Mouse (Mus musculus) layer of hippocampus, adult 18-20 months (tissue): ENCODE data around the gene Arglu1. TPM values are rescaled to one million over a fixed set of nuclear protein-coding genes. Genes with fewer than 3 reads are reported as not detected.

ENCODE experiments used
- DNase-seq, 2 experiments: peaks; one replicate each; pipeline ENCODE4 v3.0.0; 2022; ENCODE audit warnings: low spot score in 2 of 2
- total RNA-seq, 2 experiments: library from RNA; stranded (reverse); gene quantifications; 2 replicates each; pipeline ENCODE4 v1.2.3; 2021

Gene Arglu1
- total RNA-seq, 2 experiments from 2014 or later: 91.4 to 101 TPM

DNA sequence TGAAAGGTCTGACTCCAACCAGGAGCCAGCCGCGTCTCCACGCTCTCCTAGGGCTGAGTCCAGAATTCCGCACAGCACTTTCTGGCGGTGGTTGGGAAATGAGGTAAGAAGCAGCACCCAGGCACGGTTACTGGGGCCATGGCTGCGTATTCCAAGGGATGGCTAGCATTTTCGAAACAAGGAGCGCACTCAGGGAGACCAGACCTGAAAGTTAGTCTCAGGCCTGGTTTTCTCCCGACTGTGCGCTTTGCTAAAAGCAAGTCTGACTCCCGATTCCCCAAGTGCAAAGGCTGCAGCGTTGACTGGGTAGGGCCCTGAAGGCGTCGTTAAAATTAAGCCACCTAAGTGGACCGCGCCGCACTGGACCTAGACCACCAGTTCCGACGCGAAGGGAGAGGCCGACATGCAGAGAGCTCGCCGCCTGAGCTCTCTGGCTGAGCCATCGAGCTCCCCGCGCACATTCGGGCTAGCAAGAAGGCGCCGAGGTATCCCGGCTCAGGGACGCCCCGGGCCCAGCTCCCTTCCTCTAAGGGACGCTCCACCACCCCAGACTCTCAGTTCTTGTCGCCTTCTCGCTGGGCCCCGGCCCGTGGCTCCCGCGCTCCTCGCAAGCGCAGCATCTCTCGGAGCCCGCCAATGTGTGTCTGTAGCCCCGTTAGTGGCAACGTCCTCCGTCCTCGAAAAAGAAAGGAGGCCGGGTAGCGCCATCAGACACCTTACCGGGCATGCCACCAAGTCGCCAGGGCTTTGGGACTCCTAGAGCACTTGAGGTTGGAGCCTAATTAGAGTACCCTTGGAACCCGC lies 30.6 kb downstream of the Arglu1 start:
- peak in 1 of 2 experiments; percentile 35 for DNase-seq

DNA sequence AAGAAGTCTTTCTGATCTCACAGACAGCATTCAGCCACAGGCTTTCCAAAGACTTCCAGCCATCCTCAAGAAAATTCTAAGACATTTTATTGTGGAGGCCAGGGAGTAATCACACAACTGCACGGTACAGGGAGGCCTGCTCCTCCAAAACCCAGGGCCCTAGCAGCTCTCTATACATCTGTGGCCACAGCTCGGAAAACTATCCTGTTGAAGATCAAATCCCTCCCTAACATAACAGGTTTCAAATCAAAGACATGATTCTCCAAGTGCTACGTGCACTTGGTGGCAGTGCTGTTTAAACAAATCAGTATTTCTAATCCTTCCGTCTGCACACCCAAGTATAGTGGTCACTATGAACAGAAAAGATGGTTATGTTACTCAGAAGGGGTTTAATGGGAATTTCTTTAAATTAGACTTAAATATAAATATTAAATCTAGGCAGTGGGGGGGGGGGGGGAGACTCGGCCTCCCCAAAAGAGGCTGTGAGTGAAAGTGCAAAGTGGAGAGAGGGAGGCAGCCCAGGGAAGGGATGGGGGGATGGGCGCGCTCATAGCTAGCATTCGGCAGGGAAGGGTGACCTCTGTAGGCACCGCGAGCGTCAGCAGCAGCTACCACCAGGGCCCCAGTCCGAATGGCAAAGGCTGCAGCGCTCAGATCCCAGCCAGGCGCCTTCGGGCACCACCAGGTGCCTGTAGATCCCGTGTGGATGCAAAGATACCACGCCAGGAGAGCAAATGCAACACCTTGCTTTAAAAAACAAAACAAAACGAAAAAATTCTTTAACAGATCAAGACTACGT lies 31.7 kb downstream of the Arglu1 start:
- DNase-seq: peak; percentile 72 to 89

DNA sequence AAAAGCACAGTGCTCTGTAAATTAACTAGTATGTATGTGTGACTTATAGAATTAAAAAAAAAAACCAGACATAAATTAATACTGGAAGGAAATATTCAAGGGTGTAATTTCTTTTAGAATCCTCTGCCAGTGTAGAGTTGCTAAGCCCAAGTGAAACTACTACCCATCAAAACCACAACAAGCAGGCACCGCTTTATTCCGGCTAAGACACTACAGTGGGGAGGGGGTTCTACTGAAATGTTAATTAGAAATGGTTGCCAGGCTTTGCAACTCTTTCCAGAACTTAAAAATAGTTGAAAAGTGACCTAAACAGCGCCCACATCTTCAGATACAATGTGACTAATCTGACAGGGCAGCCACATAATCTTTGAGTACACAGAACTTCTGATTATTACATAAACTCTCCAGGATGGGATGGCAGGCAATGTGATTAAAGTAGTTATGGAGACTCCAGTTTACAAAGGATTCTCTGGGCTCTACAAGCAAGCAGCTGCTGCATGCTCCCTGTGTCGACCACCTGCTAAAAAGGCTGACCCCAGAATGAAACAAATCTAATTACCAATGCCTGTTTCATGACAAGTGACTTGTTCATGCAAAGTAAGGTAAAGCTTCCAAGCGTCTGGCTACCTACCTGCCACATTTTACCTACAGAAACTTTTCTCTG lies 32.5 kb downstream of the Arglu1 start:
- no peak for DNase-seq

DNA sequence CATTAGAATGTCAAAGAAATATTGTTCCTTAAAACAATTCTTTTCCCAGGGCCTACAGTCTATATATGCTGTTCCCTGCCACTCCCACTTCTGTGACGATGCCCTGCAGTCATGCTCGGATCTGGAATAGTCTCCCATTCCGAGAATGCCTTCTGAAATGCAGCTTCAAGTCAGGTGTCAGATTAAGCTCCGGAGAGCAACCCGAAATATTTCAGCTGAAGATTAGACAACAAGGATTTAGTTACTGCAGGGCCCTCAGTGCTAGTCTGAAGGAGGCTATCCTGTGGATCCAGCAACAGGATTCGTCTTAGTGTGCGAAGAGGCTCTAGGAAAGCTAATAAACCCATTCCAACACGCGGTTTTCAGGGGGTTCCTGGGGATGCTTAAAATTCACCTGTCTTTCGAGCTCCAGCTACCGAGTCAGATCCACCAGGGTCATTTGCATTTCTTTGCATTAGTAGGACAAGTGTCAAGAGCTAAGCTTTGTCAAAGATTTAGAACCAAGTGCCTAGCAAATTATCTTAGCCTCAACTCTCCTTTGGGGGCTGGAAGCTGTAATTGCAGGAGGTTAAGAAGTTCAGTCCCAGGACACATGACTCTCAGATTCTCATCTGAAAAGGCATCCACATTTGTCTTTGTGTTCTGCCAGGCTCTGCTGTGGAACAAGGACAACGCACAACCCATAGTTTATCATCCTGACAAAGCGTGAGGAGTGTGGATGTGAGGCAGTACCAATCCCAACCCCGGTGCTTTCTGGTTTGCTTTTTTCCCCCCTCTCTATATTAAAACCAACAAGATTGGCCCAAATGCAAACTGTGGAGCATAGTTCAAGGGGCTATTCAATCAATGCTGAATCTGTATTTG lies 33.5 kb downstream of the Arglu1 start:
- DNase-seq: no peak

DNA sequence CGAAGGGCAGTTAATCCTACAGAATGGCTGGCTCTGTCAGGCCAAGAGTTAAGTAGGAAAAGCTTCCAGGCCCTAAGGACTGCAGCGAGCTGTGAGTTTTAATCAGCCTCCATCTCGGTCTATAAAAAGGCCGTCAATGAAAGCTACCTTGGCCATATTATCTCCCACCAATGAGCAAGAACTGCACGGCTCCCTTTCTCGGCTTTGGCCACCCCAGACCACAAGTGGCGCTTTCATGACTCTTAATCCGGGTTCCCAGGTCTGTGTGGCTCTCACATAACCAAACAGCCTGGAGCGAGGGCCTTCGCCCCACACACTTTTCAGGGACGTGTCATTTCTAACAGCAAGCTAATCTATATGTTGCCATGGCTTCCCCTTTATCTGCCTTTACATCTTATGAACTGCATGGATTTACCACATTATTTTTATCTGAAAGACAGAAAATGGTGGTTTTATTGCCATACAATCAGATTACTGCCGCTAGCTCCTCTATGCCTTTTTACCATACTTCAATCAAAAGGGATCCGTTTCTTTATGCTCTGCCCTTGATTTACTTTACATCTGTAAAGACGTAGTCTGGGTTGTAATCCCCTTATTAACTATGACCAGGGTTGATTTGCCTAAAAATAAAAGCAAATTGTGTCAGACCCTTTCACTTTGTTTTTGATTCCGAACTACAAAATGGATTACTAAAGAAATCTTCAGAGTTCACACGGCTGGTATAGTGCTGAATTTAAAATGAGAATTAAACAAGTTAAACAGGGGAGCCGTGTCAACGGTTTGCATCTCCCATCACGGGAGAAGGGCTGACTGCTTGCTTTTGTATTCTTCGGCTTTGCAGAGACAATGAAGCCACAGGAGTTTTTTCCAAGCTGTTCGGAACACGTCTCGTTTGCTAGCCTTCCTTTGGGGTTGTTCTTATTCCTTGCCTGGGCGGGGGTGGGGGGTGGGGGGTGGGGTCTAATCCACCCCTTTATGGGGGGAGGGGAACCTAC lies 34.7 kb downstream of the Arglu1 start:
- no peak for DNase-seq

DNA sequence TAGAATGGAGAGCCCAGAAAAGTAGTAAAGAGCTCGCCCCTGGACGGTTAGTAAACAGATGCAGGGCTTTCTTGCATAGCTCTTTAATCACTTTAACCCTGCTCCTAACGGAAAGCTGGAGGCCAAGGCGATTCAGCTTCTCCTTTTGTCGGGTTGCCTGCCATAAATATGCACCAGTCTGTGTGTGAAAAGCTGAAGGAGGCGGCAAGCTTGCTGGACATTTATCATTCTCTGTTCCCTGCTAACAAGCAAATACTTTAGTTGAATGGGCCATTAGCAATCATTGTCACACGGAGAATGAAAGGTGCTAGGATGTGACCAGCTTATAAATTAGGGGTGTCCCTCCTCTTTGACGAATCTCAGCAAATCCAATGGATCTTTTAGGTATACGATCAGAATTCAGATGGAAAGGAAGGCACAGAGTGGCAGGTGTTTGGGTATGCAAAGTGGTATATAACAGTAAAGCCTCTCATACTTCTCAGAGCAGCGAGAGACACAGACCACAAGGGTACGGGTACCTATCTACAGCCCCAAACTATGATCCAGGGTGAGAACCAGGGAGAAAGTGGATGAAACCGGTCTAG lies 36.3 kb downstream of the Arglu1 start:
- no peak for DNase-seq

DNA sequence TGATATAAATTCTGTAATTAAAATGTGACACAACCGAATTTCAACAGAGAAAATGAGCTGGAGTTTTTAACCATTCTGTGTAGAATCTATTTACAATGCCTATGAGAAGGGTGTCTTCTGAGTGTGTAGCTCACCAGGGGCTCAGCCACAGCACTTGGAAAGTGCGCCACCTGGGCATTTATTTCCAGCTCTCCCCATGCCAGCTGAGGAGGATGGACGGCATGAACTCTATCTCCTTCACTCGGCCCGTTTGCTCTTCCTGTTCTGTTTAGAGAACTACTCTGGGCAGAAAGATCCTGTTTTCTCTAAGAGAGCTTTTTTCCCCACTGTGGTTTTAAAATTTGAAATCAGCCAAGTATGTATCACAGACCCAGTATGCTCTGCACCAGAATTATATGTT lies 37.0 kb downstream of the Arglu1 start:
- DNase-seq: no peak

DNA sequence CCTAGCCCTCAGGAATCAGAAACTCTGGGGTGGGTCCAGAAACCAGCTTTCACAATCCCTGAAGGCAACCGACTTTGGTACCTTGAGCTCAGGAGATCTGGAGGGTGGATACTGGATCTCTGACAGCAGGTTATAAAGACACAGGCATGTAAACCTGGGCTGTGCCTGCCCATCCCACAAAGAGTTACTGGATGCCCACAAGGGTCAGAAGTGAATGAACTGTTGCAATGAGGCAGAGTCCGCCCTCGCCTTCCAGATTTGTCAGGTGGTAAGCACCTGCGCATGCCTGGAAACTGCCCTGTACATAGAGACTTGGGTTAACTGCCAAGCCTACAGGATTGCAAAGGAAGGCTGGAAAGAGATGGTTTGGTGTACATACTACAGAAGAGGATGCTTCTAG lies 37.9 kb downstream of the Arglu1 start:
- DNase-seq: no peak

DNA sequence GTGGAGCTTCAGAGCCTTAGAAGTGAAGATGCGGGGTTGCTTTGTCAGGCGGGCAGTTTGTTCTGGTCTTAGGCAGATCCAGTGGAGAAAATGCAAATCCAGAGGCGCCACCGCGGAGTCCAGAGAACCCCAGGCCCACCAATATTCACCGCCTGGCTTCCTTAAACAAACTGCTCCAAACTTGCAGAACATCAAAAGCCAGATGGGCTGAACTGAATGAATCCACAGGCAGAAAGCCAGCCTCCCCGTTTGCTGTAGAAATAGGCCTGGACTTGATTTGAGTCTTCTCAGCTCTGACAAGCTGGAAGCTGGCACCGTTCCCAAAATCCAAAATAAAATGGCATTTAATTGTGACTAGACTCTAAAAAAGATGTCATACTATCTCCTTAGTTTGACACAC lies 40.4 kb downstream of the Arglu1 start:
- DNase-seq: peak; percentile 76 to 93

DNA sequence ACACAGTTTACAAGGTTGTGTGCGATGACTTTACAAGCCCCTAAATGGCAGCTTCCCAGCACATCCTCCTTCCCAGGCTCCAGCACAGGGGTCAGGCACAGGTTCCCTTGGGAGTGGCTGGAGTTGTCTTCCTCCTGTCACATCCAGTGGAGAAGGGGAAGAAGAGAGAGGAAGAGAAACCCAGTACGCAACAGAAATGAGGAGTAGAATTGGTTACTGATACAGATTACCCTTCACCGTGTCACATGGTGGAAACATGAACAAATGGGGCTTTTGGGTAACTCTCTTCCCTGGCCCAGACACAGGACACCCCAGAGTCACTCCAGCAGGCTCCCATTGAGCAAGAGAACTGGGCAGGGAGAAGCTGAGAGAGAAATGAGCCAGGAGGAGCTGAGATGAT lies 40.8 kb downstream of the Arglu1 start:
- DNase-seq: no peak

DNA sequence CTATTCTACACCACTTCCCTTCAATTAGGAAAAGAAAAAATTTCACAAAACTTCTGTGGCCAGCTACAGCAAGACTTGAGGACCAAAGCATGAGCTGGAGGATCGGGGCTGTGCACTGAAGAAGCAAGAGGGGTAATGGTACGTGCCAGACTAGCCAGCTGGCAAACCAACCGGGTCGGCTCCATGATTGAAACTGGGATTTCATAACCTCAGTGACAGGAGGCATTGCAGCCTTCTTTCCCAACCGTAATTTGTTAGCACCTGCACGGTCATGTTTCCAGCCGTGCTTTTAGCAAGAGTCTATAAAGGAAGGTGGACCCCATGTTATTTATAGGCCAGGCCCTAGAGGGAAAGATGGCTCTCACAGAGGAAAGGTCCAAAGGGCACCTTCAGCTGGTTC lies 41.6 kb downstream of the Arglu1 start:
- no peak for DNase-seq

DNA sequence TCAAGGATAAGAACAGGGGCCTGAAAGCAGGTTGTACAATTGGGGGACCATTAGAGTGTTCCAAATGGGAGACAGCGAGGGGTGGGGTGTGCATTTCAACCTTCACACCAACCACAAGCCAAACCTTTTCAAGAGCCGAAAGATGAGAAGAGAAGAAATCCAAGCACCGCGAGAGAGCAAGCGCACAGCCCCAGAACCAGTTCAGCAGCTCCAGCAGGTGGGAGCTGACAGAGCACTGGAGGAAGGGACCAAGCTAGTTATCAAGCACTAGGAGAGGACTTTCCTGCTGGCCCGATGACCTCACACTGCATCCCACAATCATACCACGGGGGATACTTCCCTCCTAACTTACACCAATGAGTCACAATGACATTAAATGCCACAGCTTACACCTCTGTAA lies 42.5 kb downstream of the Arglu1 start:
- DNase-seq: no peak

DNA sequence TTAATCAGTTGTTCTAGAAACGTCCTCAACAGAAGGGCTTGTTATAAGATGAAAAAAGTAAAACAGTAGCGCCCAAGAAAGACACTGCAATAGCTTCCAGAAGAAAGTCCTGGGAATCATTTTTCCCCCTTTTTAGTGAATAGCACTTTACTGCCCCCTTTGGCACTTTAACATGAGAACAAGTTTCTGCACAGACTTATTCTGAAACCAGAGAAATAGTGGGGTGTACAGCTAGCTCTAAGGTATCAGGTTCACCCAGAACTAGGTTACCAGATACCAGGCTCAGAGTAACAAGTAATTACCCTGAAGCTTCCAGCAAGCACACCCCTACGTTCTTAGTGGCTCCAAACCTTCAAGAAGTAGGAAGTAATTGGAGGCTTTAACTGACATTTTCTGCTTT lies 43.0 kb downstream of the Arglu1 start:
- no peak for DNase-seq

DNA sequence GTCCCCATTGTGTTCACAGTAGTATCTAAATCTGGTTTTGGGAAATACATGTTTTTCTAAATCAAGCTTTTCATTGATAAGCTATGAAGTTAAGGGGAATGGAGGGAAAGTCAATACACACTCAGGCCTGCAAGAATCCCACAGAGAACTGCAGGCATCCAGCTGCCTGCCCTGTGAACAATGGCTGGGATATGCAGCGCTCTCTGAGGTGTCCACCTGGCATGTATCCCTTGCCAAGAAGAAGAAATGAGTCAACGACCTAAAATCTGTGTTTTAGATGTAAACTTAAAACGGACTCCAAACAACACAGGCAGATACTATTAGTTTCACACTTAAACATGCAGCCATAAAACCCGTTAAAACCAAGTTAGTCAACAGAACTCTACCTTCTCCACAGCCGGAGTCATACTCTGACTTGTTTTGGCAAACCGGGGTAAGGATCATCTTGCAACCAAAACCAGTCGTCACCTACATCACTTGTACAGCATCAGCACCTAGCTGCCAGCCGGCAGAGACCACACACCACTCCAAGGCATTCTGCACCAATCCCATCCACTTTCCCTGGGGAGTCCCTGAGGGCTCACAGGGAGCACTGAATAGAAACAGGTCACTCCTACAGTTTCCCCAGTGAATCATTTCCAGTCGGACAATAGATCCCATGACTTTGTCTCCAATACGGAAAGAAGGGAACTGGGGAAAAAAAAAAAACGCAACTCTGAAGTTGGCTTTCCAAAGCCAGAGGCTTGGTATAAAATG lies 46.0 kb downstream of the Arglu1 start:
- DNase-seq: no peak

DNA sequence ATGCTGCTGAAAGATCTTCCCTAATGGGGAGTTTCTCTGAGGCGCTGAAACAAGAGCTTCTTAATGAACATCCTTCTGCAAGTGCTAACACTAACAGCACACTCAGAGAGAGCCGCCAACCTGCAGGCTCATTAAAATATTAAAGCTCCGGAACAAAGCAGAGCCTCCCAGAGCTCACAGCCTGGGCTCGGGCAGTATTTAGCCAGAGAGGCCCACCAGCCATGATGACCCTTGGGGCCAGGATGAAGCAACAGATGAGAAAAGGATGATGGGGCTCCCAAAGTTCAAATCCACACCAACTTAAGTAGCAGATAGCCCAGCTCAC lies 50.1 kb downstream of the Arglu1 start:
- no peak for DNase-seq

DNA sequence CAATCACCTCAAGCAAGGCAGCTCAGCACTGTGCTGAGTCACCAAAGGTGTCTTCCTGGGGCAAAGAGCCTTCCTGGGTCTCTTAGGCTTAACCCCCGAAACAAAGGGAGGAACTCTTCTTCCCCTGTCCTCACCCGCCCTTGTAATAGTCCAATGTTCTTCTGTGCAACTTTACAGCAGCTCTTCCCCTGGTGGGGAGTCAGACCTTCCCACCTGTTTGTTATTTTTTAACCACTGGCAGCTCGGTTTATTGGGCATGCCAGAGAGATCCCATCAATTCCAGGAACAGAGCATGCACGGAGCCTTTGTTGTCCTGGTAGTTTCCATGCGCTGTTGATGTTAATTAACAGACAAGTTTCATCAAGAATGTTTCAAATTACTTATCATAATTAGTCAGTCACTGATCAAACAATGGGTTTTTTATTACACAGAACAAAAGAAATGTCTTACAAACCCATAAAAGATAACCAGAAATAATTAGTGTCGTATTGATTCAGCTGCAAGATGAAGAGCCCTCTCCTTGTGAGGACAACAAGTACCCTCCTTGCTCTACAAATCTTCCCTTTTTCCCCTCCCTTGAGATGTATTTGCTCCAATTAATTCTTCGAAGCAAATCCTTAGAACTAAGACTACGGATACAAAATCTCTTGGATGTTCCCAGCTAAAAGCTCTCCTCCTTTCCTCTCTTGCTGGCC lies 50.6 kb downstream of the Arglu1 start:
- DNase-seq: no peak

DNA sequence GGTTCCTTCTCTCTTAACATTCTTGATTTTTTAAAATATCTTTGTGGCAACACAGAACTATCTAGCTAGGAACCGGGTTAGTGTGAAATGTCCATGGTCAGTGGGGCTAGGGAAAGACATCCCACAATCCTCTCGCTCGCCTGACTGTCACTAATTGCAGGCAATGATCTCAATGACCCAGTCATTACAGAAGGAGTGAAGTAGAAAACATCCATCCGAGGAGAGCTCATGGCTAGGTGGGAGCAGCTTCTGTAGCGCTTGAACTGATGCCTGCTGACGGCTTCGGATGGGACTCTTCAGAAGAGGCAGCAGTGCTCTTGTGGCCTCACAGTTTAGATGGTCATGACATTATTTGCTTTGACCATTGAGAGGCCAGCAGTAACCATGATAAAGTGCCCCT lies 58.9 kb downstream of the Arglu1 start:
- DNase-seq: no peak

DNA sequence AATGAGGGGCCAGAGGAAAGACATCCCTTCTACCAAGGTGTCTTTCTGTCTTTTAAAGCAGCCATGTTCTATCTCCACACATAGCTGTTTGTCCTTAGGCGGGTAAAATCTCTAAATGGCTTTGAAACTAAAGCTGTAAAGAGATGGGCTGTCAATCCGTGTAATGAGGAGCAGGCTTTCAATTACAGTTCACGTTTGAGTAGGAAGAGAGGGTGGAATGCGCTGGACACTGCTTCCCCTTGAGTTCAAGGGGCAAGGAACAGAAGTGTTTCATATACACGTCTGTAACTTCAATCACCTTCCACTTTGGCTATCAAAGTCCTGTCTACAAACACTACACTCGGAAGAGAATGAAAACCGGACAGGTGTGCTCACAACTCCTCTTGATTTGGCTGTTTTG lies 66.3 kb downstream of the Arglu1 start:
- DNase-seq: no peak
